Mouse (Mus musculus): ENCODE data around the gene Anxa4. TPM values are rescaled to one million over a fixed set of nuclear protein-coding genes. Genes with fewer than 3 reads are reported as not detected.

Gene Anxa4
- polyA plus RNA-seq, 1 experiment from 2014 or later: 5.2 TPM

- no peak overlapping the region for H3K4me2 ChIP-seq (replicated peaks)
- H3K4me3 ChIP-seq (replicated peaks; ENCODE audit: low read length): no peak overlapping the region
- no peaks in the 10 kb centered on the region for H3K27me3 ChIP-seq (ENCODE audit: control insufficient read depth, insufficient read depth, low read length)
- DNase-seq (ENCODE audit: low spot score) (no peak), ATAC-seq (ENCODE audit: low FRiP score) (no peak)
- H3K4me1 ChIP-seq (replicated peaks; ENCODE audit: control insufficient read depth, insufficient read depth, low read length): no peaks in the 10 kb centered on the region
- H3K9me3 ChIP-seq (ENCODE audit: control insufficient read depth, low read length): no peaks in the 10 kb centered on the region
- WGBS: 80% methylated on average over 3 of the region's 3 CpGs
- no peak overlapping the region for H3K9ac ChIP-seq
- no peak overlapping the region for H3K27ac ChIP-seq
- H3K36me3 ChIP-seq (replicated peaks; ENCODE audit: control insufficient read depth, insufficient read depth): no peaks in the 10 kb centered on the region
Observed at GRCm38 (mm10) chr6:86784739-86785138, 8.6 kb downstream of the Anxa4 start.

- Histone ChIP-seq H3K36me3 (replicated peaks; ENCODE audit: control insufficient read depth, insufficient read depth) (no peaks in the 10 kb centered on the region), H3K4me2 (replicated peaks) (no peak overlapping the region), H3K27me3 (ENCODE audit: control insufficient read depth, insufficient read depth, low read length) (no peaks in the 10 kb centered on the region), H3K4me1 (replicated peaks; ENCODE audit: control insufficient read depth, insufficient read depth, low read length) (no peaks in the 10 kb centered on the region), H3K27ac (no peak overlapping the region), H3K4me3 (replicated peaks; ENCODE audit: low read length) (no peak overlapping the region), H3K9ac (no peak overlapping the region), H3K9me3 (ENCODE audit: control insufficient read depth, low read length) (no peaks in the 10 kb centered on the region)
- WGBS: 96% methylated on average over 2 of the region's 3 CpGs
- ATAC-seq (ENCODE audit: low FRiP score) (no peak), DNase-seq (ENCODE audit: low spot score) (no peak)
Observed at GRCm38 (mm10) chr6:86782342-86782741, 11.0 kb downstream of the Anxa4 start.

- no peaks in the 10 kb centered on the region for H3K36me3 ChIP-seq (replicated peaks; ENCODE audit: control insufficient read depth, insufficient read depth)
- H3K27ac ChIP-seq: no peak overlapping the region
- no peak overlapping the region for H3K4me2 ChIP-seq (replicated peaks)
- H3K9me3 ChIP-seq (ENCODE audit: control insufficient read depth, low read length): no peaks in the 10 kb centered on the region
- 40% methylated on average over 2 of the region's 2 CpGs for WGBS
- DNase-seq (ENCODE audit: low spot score): no peak
- H3K4me3 ChIP-seq (replicated peaks; ENCODE audit: low read length): no peak overlapping the region
- H3K9ac ChIP-seq: no peak overlapping the region
- no peaks in the 10 kb centered on the region for H3K27me3 ChIP-seq (ENCODE audit: control insufficient read depth, insufficient read depth, low read length)
- no peak for ATAC-seq (ENCODE audit: low FRiP score)
- no peaks in the 10 kb centered on the region for H3K4me1 ChIP-seq (replicated peaks; ENCODE audit: control insufficient read depth, insufficient read depth, low read length)
Observed at GRCm38 (mm10) chr6:86781361-86781957, 11.9 kb downstream of the Anxa4 start.

- H3K27me3 ChIP-seq (ENCODE audit: control insufficient read depth, insufficient read depth, low read length): no peaks in the 10 kb centered on the region
- DNase-seq (ENCODE audit: low spot score) (no peak), ATAC-seq (ENCODE audit: low FRiP score) (no peak)
- no peak overlapping the region for H3K9ac ChIP-seq
- H3K4me1 ChIP-seq (replicated peaks; ENCODE audit: control insufficient read depth, insufficient read depth, low read length): no peaks in the 10 kb centered on the region
- H3K4me3 ChIP-seq (replicated peaks; ENCODE audit: low read length): no peak overlapping the region
- no peak overlapping the region for H3K4me2 ChIP-seq (replicated peaks)
- H3K9me3 ChIP-seq (ENCODE audit: control insufficient read depth, low read length): no peaks in the 10 kb centered on the region
- no peak overlapping the region for H3K27ac ChIP-seq
- H3K36me3 ChIP-seq (replicated peaks; ENCODE audit: control insufficient read depth, insufficient read depth): no peaks in the 10 kb centered on the region
- WGBS: 93% methylated on average over 10 of the region's 10 CpGs
Observed at GRCm38 (mm10) chr6:86778910-86779594, 14.3 kb downstream of the Anxa4 start.

GRCm38 (mm10) chr6:86777181-86777580 is 16.2 kb downstream of the Anxa4 start:
- no peaks in the 10 kb centered on the region for H3K4me1 ChIP-seq (replicated peaks; ENCODE audit: control insufficient read depth, insufficient read depth, low read length)
- 81% methylated on average over 3 of the region's 3 CpGs for WGBS
- H3K36me3 ChIP-seq (replicated peaks; ENCODE audit: control insufficient read depth, insufficient read depth): no peaks in the 10 kb centered on the region
- H3K9ac ChIP-seq: no peak overlapping the region
- DNase-seq (ENCODE audit: low spot score) (no peak), ATAC-seq (ENCODE audit: low FRiP score) (no peak)
- no peak overlapping the region for H3K4me3 ChIP-seq (replicated peaks; ENCODE audit: low read length)
- H3K9me3 ChIP-seq (ENCODE audit: control insufficient read depth, low read length): no peaks in the 10 kb centered on the region
- H3K4me2 ChIP-seq (replicated peaks): no peak overlapping the region
- H3K27me3 ChIP-seq (ENCODE audit: control insufficient read depth, insufficient read depth, low read length): no peaks in the 10 kb centered on the region
- H3K27ac ChIP-seq: no peak overlapping the region

GRCm38 (mm10) chr6:86776706-86777071 is 16.7 kb downstream of the Anxa4 start:
- H3K36me3 ChIP-seq (replicated peaks; ENCODE audit: control insufficient read depth, insufficient read depth): no peaks in the 10 kb centered on the region
- 63% methylated on average over 4 of the region's 4 CpGs for WGBS
- no peak overlapping the region for H3K9ac ChIP-seq
- DNase-seq (ENCODE audit: low spot score): no peak
- no peak overlapping the region for H3K4me2 ChIP-seq (replicated peaks)
- H3K27ac ChIP-seq: no peak overlapping the region
- H3K4me1 ChIP-seq (replicated peaks; ENCODE audit: control insufficient read depth, insufficient read depth, low read length): no peaks in the 10 kb centered on the region
- H3K4me3 ChIP-seq (replicated peaks; ENCODE audit: low read length): no peak overlapping the region
- no peaks in the 10 kb centered on the region for H3K9me3 ChIP-seq (ENCODE audit: control insufficient read depth, low read length)
- no peaks in the 10 kb centered on the region for H3K27me3 ChIP-seq (ENCODE audit: control insufficient read depth, insufficient read depth, low read length)
- ATAC-seq (ENCODE audit: low FRiP score): no peak

GRCm38 (mm10) chr6:86776001-86776705 is 17.2 kb downstream of the Anxa4 start:
- Histone ChIP-seq H3K9me3 (ENCODE audit: control insufficient read depth, low read length) (no peaks in the 10 kb centered on the region), H3K4me3 (replicated peaks; ENCODE audit: low read length) (no peak overlapping the region), H3K27me3 (ENCODE audit: control insufficient read depth, insufficient read depth, low read length) (no peaks in the 10 kb centered on the region), H3K9ac (no peak overlapping the region), H3K4me2 (replicated peaks) (no peak overlapping the region), H3K4me1 (replicated peaks; ENCODE audit: control insufficient read depth, insufficient read depth, low read length) (no peaks in the 10 kb centered on the region), H3K36me3 (replicated peaks; ENCODE audit: control insufficient read depth, insufficient read depth) (no peaks in the 10 kb centered on the region), H3K27ac (no peak overlapping the region)
- 88% methylated on average over 8 of the region's 8 CpGs for WGBS
- DNase-seq (ENCODE audit: low spot score) (no peak), ATAC-seq (ENCODE audit: low FRiP score) (no peak)

GRCm38 (mm10) chr6:86774937-86775336 is 18.4 kb downstream of the Anxa4 start:
- Histone ChIP-seq H3K36me3 (replicated peaks; ENCODE audit: control insufficient read depth, insufficient read depth) (no peaks in the 10 kb centered on the region), H3K27ac (no peak overlapping the region), H3K9ac (no peak overlapping the region), H3K9me3 (ENCODE audit: control insufficient read depth, low read length) (no peaks in the 10 kb centered on the region), H3K4me1 (replicated peaks; ENCODE audit: control insufficient read depth, insufficient read depth, low read length) (no peaks in the 10 kb centered on the region), H3K27me3 (ENCODE audit: control insufficient read depth, insufficient read depth, low read length) (no peaks in the 10 kb centered on the region), H3K4me2 (replicated peaks) (no peak overlapping the region), H3K4me3 (replicated peaks; ENCODE audit: low read length) (no peak overlapping the region)
- ATAC-seq (ENCODE audit: low FRiP score) (no peak), DNase-seq (ENCODE audit: low spot score) (no peak)
- 86% methylated on average over 6 of the region's 6 CpGs for WGBS

GRCm38 (mm10) chr6:86773830-86774229 is 19.6 kb downstream of the Anxa4 start:
- Histone ChIP-seq H3K36me3 (replicated peaks; ENCODE audit: control insufficient read depth, insufficient read depth) (no peaks in the 10 kb centered on the region), H3K4me1 (replicated peaks; ENCODE audit: control insufficient read depth, insufficient read depth, low read length) (no peaks in the 10 kb centered on the region), H3K27me3 (ENCODE audit: control insufficient read depth, insufficient read depth, low read length) (no peaks in the 10 kb centered on the region), H3K4me3 (replicated peaks; ENCODE audit: low read length) (no peak overlapping the region), H3K9me3 (ENCODE audit: control insufficient read depth, low read length) (no peaks in the 10 kb centered on the region), H3K4me2 (replicated peaks) (no peak overlapping the region), H3K27ac (no peak overlapping the region), H3K9ac (no peak overlapping the region)
- no peak for ATAC-seq (ENCODE audit: low FRiP score)
- no peak for DNase-seq (ENCODE audit: low spot score)
- WGBS: 91% methylated on average over 4 of the region's 4 CpGs
